Mouse (Mus musculus): ENCODE measurements around the gene Clta. TPM values are rescaled to one million over a fixed set of nuclear protein-coding genes. Genes with fewer than 3 reads are reported as not detected.

The Clta gene
- total and polyA plus RNA-seq, 3 experiments = 451 to 589 TPM; not detected in 1

GRCm38 (mm10) chr4:43973526-43973981 is 30.7 kb upstream of the Clta start:
- Histone ChIP-seq H3K9me3 (replicated peaks; ENCODE audit: insufficient read depth, low read length) (no peaks in the 10 kb centered on the region), H3K36me3 (ENCODE audit: control insufficient read depth in 1 of 2, insufficient read depth in 2 of 2, low read length in 2 of 2) (peaks cover 0 to 33% of the 10 kb centered on the region in 2 experiments; a peak in 2 of 4 replicates), H3K4me3 (ENCODE audit: control insufficient read depth in 1 of 2, insufficient read depth in 1 of 2, low read depth in 2 of 2, low read length in 2 of 2) (peak overlapping the region; percentile 13 to 35), H3K27me3 (ENCODE audit: control insufficient read depth in 1 of 2, insufficient read depth in 2 of 2, low read length in 2 of 2) (no peaks in the 10 kb centered on the region), H3K4me1 (ENCODE audit: control insufficient read depth in 1 of 2, insufficient read depth in 2 of 2, low read length in 2 of 2) (peaks cover 22 to 35% of the 10 kb centered on the region in 2 experiments), H3K27ac (ENCODE audit: control insufficient read depth, low read depth, low read length) (peak overlapping the region; percentile 94), H3K79me2 (ENCODE audit: control insufficient read depth, insufficient read depth, low read length, poor library complexity) (no peaks in the 10 kb centered on the region; the same call in 1 of the 2 replicates), H3K9ac (ENCODE audit: control insufficient read depth, low read depth, low read length, poor library complexity, severe bottlenecking) (peak overlapping the region; percentile 53)
- DNase-seq (ENCODE audit: low read depth, low spot score) = peak; percentile 86
- TF ChIP-seq GATA1 (IDR thresholded peaks at IDR 0.05; ENCODE audit: low read depth, low read length) (peak; percentile 92), ELF1 (IDR thresholded peaks at IDR 0.05; ENCODE audit: low read depth, low read length) (0 out of 2 replicates have a peak, but pooled peaks have one; percentile 62), KAT2A (conservative IDR thresholded peaks at IDR 0.05; ENCODE audit: low read depth, low read length) (no peak), MAZ (IDR thresholded peaks at IDR 0.05; ENCODE audit: low read depth, low read length) (no peak), SMC3 (IDR thresholded peaks at IDR 0.05; ENCODE audit: low read depth, low read length) (no peak), TBP (IDR thresholded peaks at IDR 0.05; ENCODE audit: low read depth, low read length) (0 out of 2 replicates have a peak, but pooled peaks have one; percentile 34), CHD1 (IDR thresholded peaks at IDR 0.05; ENCODE audit: low read depth, low read length) (no peak), EP300 (IDR thresholded peaks at IDR 0.05; ENCODE audit: low read depth in 1 of 2, low read length in 2 of 2) (peak; percentile 63 to 74; a peak in 3 of 4 replicates), ETS1 (IDR thresholded peaks at IDR 0.05; ENCODE audit: low read depth, low read length) (peak; percentile 85), TAL1 (IDR thresholded peaks at IDR 0.05; ENCODE audit: low read length) (no peak), SIN3A (IDR thresholded peaks at IDR 0.05; ENCODE audit: low read length) (peak; percentile 98), POLR2A (IDR thresholded peaks at IDR 0.05; ENCODE audit: control insufficient read depth in 1 of 2, insufficient read depth in 1 of 2, low read depth in 1 of 2, low read length in 2 of 2, poor library complexity in 1 of 2) (peak in 1 of 2 experiments; percentile 50; a peak in 1 of 4 replicates), HCFC1 (IDR thresholded peaks at IDR 0.05; ENCODE audit: low read depth, low read length) (peak; percentile 76; the same call in 1 of the 2 replicates)

GRCm38 (mm10) chr4:43974914-43975616 is 29.2 kb upstream of the Clta start:
- no peak overlapping the region for H3K4me3 ChIP-seq (ENCODE audit: control insufficient read depth in 1 of 2, insufficient read depth in 1 of 2, low read depth in 2 of 2, low read length in 2 of 2)
- H3K36me3 ChIP-seq (ENCODE audit: control insufficient read depth in 1 of 2, insufficient read depth in 2 of 2, low read length in 2 of 2) = peaks cover 0 to 33% of the 10 kb centered on the region in 2 experiments; a peak in 2 of 4 replicates
- DNase-seq (ENCODE audit: low read depth, low spot score) = peak; percentile 80
- H3K27me3 ChIP-seq (ENCODE audit: control insufficient read depth in 1 of 2, insufficient read depth in 2 of 2, low read length in 2 of 2) = no peaks in the 10 kb centered on the region
- no peaks in the 10 kb centered on the region for H3K9me3 ChIP-seq (replicated peaks; ENCODE audit: insufficient read depth, low read length)
- H3K27ac ChIP-seq (ENCODE audit: control insufficient read depth, low read depth, low read length) = peak overlapping the region; percentile 94
- H3K79me2 ChIP-seq (ENCODE audit: control insufficient read depth, insufficient read depth, low read length, poor library complexity) = no peaks in the 10 kb centered on the region; the same call in 1 of the 2 replicates
- 0 out of 2 replicates have a peak, but pooled peaks have one; percentile 39 for TF ChIP-seq ETS1 (IDR thresholded peaks at IDR 0.05; ENCODE audit: low read depth, low read length)
- 0 out of 2 replicates have a peak, but pooled peaks have one; percentile 16 for TF ChIP-seq ELF1 (IDR thresholded peaks at IDR 0.05; ENCODE audit: low read depth, low read length)
- 0 out of 2 replicates have a peak, but pooled peaks have one; percentile 24 for TF ChIP-seq TBP (IDR thresholded peaks at IDR 0.05; ENCODE audit: low read depth, low read length)
- TF ChIP-seq SIN3A (IDR thresholded peaks at IDR 0.05; ENCODE audit: low read length) = 0 out of 2 replicates have a peak, but pooled peaks have one; percentile 48
- no peak for TF ChIP-seq POLR2AphosphoS5 (IDR thresholded peaks at IDR 0.05; ENCODE audit: borderline replicate concordance, low read depth, low read length)
- TF ChIP-seq MAFK (IDR thresholded peaks at IDR 0.05; ENCODE audit: borderline replicate concordance, low read depth, low read length) = no peak
- TF ChIP-seq EP300 (IDR thresholded peaks at IDR 0.05; ENCODE audit: low read depth in 1 of 2, low read length in 2 of 2) = peak in 1 of 2 experiments; percentile 36; a peak in 2 of 4 replicates
- TF ChIP-seq MXI1 (IDR thresholded peaks at IDR 0.05; ENCODE audit: low read depth, low read length) = peak; percentile 63; the same call in 1 of the 2 replicates
- TF ChIP-seq MYC (IDR thresholded peaks at IDR 0.05; ENCODE audit: low read depth, low read length) = 0 out of 2 replicates have a peak, but pooled peaks have one; percentile 28
- peak overlapping the region; percentile 31 for H3K9ac ChIP-seq (ENCODE audit: control insufficient read depth, low read depth, low read length, poor library complexity, severe bottlenecking)
- H3K4me1 ChIP-seq (ENCODE audit: control insufficient read depth in 1 of 2, insufficient read depth in 2 of 2, low read length in 2 of 2) = peaks cover 22 to 35% of the 10 kb centered on the region in 2 experiments
